Mouse (Mus musculus): ENCODE results near the gene Mrpl49.

Gene Mrpl49

DNA sequence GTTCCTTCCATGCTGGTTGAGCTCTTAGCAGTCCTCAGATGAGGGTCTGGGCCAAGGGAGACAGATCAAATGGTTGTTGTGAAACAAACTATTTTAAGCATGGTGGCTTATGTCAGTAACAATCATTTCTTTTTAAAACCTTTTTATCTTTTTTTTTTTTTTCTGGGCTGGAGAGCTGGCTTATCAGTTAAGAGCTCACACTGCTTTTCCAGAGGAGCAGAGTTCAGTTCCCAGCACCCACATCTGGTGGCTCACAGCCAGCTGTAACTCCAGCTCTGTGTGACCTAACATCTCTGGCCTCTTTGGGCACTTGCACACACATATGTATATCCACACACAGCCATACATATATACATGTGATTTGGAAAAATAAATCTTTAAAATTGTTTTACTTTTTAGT is 19.9 kb downstream of the Mrpl49 start:
- DNase-seq (ENCODE audit: low spot score), result no peak

DNA sequence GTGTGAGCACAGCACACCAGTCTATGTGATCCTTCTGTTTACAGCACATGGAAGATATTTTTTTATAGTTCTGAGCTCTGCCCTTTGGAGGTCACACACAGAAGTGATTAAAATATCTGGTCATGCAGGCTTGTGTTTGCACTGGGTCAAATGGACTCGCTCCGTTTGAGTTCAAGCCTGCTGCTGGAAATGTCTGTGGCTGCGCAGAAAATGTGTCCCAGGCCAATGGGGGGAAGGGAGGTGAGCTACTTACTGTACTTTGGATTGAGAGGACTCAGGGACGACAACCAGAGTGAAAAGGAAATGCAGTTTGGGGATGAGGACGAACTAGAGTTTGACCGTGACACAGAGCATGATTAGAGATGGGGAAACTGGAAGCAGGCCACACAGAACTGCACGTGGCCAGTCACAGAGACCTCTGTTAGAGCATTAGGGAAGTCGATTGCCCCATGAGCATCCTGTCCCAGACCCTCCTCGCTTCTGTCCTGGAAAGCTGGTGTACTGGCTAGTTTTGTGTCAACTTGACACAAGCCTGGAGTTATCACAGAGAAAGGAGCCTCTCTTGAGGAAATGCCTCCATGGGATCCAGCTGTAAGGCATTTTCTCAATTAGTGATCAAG is 21.5 kb downstream of the Mrpl49 start:
- DNase-seq (ENCODE audit: low spot score), result no peak

DNA sequence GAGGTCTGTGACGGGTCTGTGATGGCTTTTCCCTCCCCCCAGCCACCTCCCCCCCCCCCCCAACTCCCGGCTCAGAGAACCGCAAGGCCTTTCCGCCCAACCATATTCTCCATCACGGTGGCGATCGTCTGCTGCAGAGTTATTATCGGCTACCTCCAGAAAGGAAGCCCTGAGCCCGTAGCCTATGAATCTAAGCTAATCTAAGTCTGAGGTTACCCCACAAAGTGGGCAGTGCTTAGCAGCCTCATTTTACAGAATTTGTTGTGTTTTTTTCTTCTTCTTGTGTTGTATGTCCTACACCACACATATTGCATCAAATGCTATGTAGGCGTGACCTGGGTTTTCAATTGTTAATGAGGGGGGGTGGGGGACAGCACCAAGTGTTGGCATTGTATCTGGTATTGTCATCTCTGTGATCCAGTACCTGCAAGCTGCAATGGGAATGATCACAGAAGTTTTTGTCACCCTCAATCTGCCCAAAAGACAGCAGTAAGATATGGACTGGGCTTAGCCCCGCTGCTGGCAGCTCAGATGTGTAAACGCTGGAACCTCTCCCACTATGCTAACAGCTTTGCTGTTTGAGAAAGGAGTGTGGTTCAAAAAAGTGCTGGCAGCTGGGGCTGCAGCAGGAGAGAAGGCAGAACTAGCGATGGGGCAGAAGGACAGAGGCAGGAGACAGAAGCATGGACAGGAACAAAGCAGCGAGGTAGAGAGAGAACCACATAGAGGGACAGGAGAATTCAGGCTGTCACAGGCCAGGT is 26.9 kb downstream of the Mrpl49 start:
- no peak for DNase-seq (ENCODE audit: low spot score)

DNA sequence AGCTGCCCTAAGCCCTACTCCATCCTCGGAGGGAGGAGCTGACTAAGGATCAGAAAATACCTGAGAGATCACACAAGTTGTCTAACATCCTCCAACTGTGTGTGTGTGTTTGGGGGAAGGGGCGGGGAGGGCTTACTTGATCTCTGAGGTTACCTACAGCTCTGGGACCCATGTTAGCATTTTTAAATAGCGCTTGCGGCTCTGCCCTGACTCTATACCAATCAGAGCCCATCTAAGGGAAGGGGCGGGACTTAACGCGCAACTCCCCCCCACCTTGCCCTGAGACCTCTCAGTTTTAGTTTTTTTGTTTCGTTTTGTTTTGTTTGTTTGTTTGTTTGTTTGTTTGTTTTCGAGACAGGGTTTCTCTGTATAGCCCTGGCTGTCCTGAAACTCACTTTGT is 28.2 kb downstream of the Mrpl49 start:
- DNase-seq (ENCODE audit: low spot score), result no peak

DNA sequence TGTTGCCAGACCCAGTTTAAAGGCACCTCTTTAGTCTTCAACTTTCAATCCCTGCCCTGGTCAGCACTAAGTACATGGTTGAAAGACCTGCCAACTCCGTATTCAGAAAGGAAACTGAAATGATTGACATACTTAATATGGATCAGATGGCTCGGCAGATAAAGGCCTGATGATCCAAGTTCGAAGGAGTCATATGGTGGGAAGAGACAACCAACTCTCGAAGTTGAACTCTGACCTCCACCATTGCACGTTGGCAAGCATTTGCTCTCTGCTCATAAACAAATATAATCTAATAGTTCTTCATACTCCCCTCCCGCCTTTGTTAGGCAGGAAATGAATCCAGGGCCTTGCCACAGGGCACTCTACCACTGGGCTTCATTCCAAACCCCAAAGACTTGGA is 28.6 kb downstream of the Mrpl49 start:
- DNase-seq (ENCODE audit: low spot score), result no peak

DNA sequence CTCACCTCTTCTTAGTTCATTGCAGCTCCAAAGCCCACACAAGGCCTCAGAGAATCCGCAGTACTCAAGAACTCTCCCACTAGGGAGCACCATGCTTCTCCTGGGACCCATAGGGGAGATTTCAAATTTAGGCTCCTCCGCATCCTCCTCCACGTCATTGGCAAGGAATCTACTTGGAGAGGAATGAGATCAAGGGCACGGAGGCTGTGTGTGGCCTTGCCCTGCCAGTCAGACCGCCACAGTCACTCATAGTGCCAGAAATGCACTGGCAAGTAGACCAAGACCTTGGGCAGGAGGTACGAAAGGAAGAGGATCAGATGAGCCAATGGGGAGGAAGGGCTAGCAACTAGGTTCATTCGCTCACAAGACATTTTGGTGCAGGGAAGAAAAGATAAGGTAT is 33.7 kb downstream of the Mrpl49 start:
- DNase-seq (ENCODE audit: low spot score), result no peak

DNA sequence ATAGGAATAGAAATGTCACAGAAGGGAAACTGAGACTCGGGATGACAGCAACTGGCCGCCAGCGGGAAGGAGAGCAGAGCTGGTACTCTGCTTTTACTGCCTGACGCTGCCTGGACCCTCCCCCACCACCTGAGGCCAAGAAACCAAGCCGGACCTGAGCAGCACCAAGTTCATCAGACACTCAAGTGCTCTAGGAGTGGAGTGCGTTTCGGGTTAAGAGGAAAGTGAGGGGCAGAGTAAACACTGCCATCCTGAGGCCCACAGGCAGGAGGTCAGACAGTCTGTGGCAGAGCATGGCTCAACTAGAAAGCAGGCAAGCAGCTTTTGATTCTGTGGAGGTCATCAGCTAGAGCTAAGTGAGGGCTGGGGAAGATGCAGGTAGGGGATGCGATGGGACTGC is 34.5 kb downstream of the Mrpl49 start:
- no peak for DNase-seq (ENCODE audit: low spot score)

DNA sequence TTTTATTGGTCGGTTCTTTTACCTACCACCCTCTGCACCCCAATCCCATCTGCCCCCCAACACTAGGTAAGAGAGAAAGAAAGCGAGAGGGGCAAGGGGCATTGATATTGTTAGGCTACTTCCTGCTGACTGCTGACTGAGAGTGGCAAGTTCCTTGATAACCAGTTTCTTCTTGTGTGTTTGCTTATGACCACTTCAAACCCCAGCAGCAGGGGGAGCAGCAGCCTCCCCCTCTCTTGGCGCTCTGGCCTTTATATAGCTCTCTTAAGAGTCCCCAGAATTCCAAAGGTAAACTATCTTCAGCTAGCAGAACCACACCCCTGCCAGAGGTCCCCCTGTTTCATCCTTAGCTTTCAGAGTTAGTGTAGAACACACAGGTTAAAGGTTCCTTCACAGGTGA is 37.3 kb downstream of the Mrpl49 start:
- DNase-seq (ENCODE audit: low spot score), result no peak

DNA sequence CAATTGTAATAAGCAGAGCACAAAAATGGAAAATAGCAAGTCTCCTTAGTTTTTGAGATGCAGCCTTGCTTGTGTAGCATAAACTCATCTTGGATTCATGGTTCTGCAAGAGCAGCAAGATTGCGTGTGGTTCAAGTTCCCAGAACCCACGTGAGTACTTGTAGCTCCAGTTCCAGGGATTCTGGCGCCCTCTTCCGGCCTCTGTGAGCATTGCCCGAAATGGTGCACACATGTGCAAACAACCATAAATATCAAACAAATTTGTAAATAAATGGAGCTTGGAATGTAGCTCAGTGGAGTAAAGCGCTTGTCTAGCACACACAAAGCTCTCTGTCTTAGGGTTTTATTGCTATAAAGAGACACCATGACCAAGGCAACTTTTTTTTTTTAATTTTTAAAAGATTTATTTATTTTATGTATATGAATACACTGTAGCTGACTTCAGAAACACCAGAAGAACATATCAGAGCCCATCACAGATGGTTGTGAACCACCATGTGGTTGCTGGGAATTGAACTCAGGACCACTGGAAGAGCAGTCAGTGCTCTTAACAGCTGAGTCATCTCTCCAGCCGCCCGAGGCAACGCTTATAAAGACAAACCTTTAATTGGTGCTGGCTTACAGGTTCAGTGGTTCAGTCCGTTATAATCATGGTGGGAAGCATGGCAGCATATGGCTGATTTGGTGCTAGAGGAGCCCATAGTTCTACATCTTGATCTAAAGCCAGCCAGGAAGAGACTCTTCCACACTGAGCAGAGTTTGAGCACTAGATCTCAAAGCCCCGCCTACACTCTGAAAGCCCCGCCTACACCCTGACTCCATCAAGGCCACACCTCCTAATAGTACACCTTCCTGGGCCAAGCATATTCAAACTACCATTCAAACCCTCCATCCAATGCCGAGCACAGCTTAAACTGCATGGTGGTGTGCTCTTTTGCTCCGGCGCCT is 39.2 kb downstream of the Mrpl49 start:
- peak; percentile 90 for DNase-seq (ENCODE audit: low spot score)

DNA sequence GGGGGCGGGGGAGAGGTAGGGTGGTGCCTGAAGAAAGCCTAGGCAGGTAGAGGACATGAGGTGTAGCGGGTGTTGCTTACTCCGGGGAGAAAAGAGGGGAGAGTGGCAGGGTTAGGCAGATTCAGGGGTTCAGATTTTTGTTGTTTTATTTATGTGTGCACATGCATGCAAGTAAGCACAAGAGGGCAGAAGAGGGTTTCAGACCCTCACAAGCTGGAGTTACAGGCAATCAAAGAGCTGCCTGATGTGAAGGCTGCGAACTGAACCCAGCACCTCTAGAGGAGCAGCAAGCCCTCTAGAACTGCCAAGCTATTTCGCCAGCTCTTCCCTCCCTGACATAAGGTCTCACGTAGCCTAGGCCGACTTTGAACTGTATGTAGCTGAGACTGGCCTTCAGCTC is 41.1 kb downstream of the Mrpl49 start:
- no peak for DNase-seq (ENCODE audit: low spot score)

DNA sequence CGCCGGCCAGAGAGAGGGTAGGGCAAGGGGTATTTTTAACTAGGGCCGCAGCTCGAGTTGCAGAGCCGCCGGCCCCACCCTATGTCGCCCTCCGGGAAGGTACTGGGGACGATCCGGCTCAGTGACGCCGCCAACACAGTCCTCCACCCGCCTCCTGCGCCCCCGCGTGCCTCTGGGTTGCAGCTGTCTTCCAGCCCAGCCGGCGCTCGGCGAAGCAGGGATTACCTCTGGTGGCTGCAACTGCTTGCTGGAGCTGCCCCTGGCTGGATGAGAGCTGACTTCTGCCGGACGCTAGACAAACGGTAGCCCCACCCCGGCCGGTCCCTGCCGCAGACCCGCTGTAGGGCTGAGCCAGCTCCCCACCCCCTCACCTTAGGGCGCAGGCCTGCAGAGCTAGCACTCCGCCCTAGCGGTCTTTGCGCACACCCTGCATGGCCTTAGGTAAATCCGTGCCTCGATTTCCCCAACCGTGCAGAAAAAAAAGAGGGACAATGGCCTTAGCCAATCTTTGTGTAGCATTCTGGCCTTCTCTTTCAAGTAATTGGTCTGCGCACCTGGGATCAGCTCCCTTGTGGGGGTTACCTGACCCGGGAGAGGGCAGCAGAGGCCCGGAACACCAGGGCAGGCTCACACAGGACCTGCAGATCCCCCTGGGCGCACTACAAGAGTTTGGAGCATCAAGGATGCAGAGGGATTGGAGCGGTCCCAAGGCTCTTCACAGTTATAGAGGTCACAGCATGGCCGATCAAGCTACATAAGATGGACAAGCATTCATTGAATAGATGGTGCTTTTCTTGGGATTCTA is 41.9 kb downstream of the Mrpl49 start, which contains the start of gene Capn1:
Gene Capn1, minus strand, starts transcription at position 387 of the 805 bp plus-strand sequence.
- peak; percentile 69 for DNase-seq (ENCODE audit: low spot score)

DNA sequence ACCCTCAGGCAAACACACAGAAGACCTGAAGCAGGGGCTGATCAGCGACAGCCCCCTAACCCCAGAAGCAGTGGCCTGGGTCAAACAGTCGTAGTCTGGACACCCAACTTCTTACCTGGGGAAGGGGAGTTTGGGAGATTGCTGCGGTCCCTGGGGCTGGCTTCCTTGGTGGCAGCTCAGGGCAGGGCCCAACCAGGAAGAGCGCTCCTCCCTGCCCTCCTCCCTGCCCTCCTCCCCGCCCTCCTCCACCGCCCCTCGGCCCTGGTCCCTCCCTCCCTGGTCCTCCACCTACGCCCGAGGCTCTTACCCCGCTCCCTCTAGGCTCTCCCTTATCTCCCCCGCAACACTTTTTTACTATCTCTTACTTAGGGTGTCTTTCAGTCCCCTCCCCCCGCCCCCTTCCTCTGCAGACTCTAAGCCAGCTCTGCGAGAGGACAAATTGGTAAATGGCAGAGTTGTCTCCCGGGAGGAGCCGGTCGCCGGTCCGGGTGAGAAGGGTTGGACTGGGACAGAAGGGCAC is 42.5 kb downstream of the Mrpl49 start:
- no peak for DNase-seq (ENCODE audit: low spot score)

DNA sequence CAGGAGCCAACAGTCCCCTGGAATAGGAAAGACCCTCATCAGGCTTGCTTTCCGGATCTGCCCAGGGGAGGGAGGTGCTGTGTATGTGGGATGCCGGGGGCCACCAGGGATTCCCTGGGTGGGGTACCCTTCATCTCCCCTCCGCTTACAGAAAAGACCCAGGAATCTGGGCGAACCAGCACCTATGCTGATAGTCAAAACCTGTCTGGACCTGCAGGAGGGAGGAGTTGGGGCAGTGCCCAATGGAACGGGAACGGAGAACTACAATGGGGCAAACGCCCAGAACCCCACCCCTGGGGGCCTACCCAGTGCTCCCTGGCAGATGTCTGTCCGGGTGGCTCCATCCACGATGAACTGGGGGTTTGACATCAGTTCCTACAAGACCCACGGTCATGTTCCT is 43.9 kb downstream of the Mrpl49 start:
- no peak for DNase-seq (ENCODE audit: low spot score)

DNA sequence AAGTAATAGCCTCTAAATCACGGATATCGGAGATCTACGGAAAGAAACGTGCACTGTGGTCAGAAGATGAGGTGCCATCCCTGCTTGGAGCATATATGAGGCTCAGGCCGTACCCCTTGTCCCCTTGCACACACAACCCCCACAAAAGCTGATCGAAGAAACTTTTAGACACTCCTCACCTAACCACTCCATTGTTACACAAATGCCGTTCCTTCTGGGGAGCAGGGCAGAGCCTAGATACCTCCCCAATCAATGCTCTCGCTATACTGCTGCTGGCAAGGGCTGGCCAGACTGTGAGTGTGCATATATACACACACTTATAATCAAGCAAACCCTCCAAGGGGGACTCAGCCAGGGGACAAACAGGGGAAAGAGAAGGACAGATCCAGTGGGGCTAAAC is 48.4 kb downstream of the Mrpl49 start:
- no peak for DNase-seq (ENCODE audit: low spot score)

DNA sequence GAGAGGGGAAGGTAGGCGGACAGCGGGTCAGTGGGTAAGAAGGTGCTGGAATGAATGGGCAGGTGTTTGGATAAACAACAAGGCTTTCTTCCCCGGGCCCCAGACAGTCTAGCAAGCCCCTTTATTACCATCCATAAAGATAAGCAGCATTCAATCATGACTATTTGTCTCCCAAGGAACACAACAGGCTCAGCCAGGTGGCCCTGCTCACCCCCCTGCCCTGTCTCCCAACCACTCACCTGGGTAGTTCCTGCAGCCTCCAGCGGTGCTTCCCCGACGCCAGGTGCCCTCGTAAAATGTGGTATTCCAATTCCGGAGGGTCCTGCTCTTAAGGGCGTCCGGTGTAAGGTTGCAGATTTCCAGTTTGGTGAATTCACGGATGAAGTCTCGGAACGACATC is 50.6 kb downstream of the Mrpl49 start:
- no peak for DNase-seq (ENCODE audit: low spot score)

DNA sequence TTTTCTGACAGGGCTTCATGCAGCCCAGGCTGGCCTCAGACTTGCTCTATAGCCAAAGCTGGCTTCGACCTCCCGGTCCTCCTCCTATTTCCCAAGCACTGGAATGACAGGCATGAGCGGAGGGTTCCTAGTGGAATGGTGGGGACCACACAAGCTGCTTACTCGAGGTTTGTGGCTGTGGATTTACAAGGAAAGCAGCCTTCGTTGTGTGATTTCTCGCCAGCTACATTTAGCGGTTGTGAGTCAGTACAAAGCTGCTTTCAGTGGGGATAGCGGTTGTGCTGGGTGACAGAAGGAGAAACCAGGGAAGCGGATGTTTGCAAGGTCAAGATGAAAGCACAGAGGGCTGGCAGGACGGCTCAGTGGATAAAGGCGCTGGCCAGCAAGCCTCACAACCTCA is 52.0 kb downstream of the Mrpl49 start:
- no peak for DNase-seq (ENCODE audit: low spot score)
